Mouse (Mus musculus) embryonic facial prominence, embryonic 10.5 days (tissue): Measurements from ENCODE around the gene Plekha4. TPM values are rescaled to one million over a fixed set of nuclear protein-coding genes. Genes with fewer than 3 reads are reported as not detected.
"Not testable (repeated sequence)": the region's sequence is repeated elsewhere in the genome, so short reads cannot be mapped to it uniquely, and the experiment has no call there.

Source experiments
- DNase-seq: peaks from one replicate; pipeline ENCODE4 v3.0.0-alpha.2; 2017; ENCODE audit warnings: low spot score
- H3K27ac ChIP-seq: fragments of 300-500 bp; sonication (generic); replicated peaks from 2 replicates; pipeline ENCODE4 v1.5.1; 2016; ENCODE audit warnings: mild to moderate bottlenecking
- H3K27me3 ChIP-seq: fragments of 300-500 bp; sonication (generic); replicated peaks from 2 replicates; pipeline ENCODE4 v1.6.1; 2016; ENCODE audit warnings: low read depth, mild to moderate bottlenecking; ENCODE audit not compliant: poor library complexity, severe bottlenecking
- H3K36me3 ChIP-seq: fragments of 300-500 bp; sonication (generic); replicated peaks from 2 replicates; pipeline ENCODE4 v1.6.1; 2016; ENCODE audit warnings: mild to moderate bottlenecking, moderate library complexity
- H3K4me1 ChIP-seq: fragments of 300-500 bp; sonication (generic); 2 replicates; pipeline ENCODE4 v1.6.1; 2016
- H3K4me3 ChIP-seq: fragments of 300-500 bp; sonication (generic); 2 replicates; pipeline ENCODE4 v1.5.1; 2016; ENCODE audit warnings: mild to moderate bottlenecking, moderate library complexity
- H3K9me3 ChIP-seq: fragments of 300-500 bp; sonication (generic); 2 replicates; pipeline ENCODE4 v1.6.1; 2016; ENCODE audit warnings: mild to moderate bottlenecking
- WGBS: fragments of 180-500 bp; shearing (Covaris S2); methylation state at CpG from one replicate; pipeline ENCODE4 v1.1.7; 2016; 5-methylcytosine and 5-hydroxymethylcytosine counted together
- polyA plus RNA-seq: library from polyadenylated mRNA; unstranded; fragments of >200 nt; fragmentation: Nextera tagmentation; extraction: Ambion mirVana; gene quantifications from 2 replicates; pipeline ENCODE4 v1.2.1, GENCODE M21; 2016

Gene Plekha4
- 1.9 and 2.3 TPM in 2 replicates for polyA plus RNA-seq

- under 1% methylated on average over 54 of the region's 54 CpGs for WGBS
- H3K27ac ChIP-seq = peak within 1 kb of the TSS; percentile 95
- H3K9me3 ChIP-seq = no peaks in the 10 kb centered on the region
- H3K4me1 ChIP-seq = peaks cover 53% of the 10 kb centered on the region
- H3K36me3 ChIP-seq = peaks cover 22% of the 10 kb centered on the region
- peak; percentile 95 for DNase-seq
- H3K4me3 ChIP-seq = peak within 1 kb of the TSS; percentile 96
- H3K27me3 ChIP-seq = no peaks in the 10 kb centered on the region
Observed at GRCm38 (mm10) chr7:45525809-45526473, at the start of gene Plekha4, which contains the start of gene Ppp1r15a. Gene Plekha4, plus strand, starts transcription at chr7:45526330. Gene Ppp1r15a, minus strand, starts transcription at chr7:45526268.

- Histone ChIP-seq H3K4me3 (no peak overlapping the region), H3K4me1 (0 out of 2 replicates have a peak, but pooled peaks cover 6% of the 10 kb centered on the region), H3K27me3 (no peaks in the 10 kb centered on the region), H3K27ac (no peak overlapping the region), H3K9me3 (no peaks in the 10 kb centered on the region), H3K36me3 (peaks cover 11% of the 10 kb centered on the region)
- WGBS = 72% methylated on average over 1 of the region's 1 CpGs
- DNase-seq = no peak
Observed at GRCm38 (mm10) chr7:45476453-45476852, 49.7 kb upstream of the Plekha4 start.

GRCm38 (mm10) chr7:45477003-45477402 lies 49.1 kb upstream of the Plekha4 start:
- peak; percentile 55 for DNase-seq
- H3K4me3 ChIP-seq = no peak overlapping the region
- H3K27me3 ChIP-seq = no peaks in the 10 kb centered on the region
- no peak overlapping the region for H3K27ac ChIP-seq
- WGBS = 17% methylated on average over 3 of the region's 3 CpGs
- no peaks in the 10 kb centered on the region for H3K9me3 ChIP-seq
- 0 out of 2 replicates have a peak, but pooled peaks cover 6% of the 10 kb centered on the region for H3K4me1 ChIP-seq
- H3K36me3 ChIP-seq = peaks cover 11% of the 10 kb centered on the region

GRCm38 (mm10) chr7:45478774-45479173 lies 47.4 kb upstream of the Plekha4 start:
- H3K4me3 ChIP-seq = no peak overlapping the region
- no peaks in the 10 kb centered on the region for H3K9me3 ChIP-seq
- DNase-seq = no peak
- no peak overlapping the region for H3K27ac ChIP-seq
- 0 out of 2 replicates have a peak, but pooled peaks cover 6% of the 10 kb centered on the region for H3K4me1 ChIP-seq
- H3K36me3 ChIP-seq = peaks cover 9% of the 10 kb centered on the region
- 94% methylated on average over 7 of the region's 7 CpGs for WGBS
- H3K27me3 ChIP-seq = no peaks in the 10 kb centered on the region

- H3K4me3 ChIP-seq, H3K4me1 ChIP-seq, DNase-seq, H3K27me3 ChIP-seq, H3K9me3 ChIP-seq, H3K27ac ChIP-seq: not testable (repeated sequence)
- WGBS = 72% methylated on average over 4 of the region's 4 CpGs
- peaks cover 11% of the 10 kb centered on the region for H3K36me3 ChIP-seq
Observed at GRCm38 (mm10) chr7:45480310-45480709, 45.8 kb upstream of the Plekha4 start.

- peaks cover 14% of the 10 kb centered on the region for H3K36me3 ChIP-seq
- no peak within 1 kb of the TSS for H3K4me3 ChIP-seq
- H3K4me1 ChIP-seq = no peaks in the 10 kb centered on the region
- WGBS = 52% methylated on average over 15 of the region's 15 CpGs
- DNase-seq = peak; percentile 56
- 0 out of 2 replicates have a peak within 1 kb of the TSS, but pooled peaks have one; percentile 6 for H3K27ac ChIP-seq
- no peaks in the 10 kb centered on the region for H3K27me3 ChIP-seq
- H3K9me3 ChIP-seq = no peaks in the 10 kb centered on the region
Observed at GRCm38 (mm10) chr7:45481374-45481927, 44.7 kb upstream of the Plekha4 start, which contains the start of gene Tulp2. Gene Tulp2, plus strand, starts transcription at chr7:45481877.

GRCm38 (mm10) chr7:45482166-45482565 lies 44.0 kb upstream of the Plekha4 start:
- WGBS = 74% methylated on average over 1 of the region's 1 CpGs
- H3K27ac ChIP-seq = 0 out of 2 replicates have a peak overlapping the region, but pooled peaks have one; percentile 6
- H3K9me3 ChIP-seq = no peaks in the 10 kb centered on the region

GRCm38 (mm10) chr7:45484985-45485384 lies 41.1 kb upstream of the Plekha4 start:
- peaks cover 25% of the 10 kb centered on the region for H3K4me1 ChIP-seq
- 91% methylated on average over 5 of the region's 5 CpGs for WGBS

More at GRCm38 (mm10) chr7:45482166-45482565, 44.0 kb upstream of the Plekha4 start:
- Histone ChIP-seq H3K27me3 (no peaks in the 10 kb centered on the region), H3K36me3 (peaks cover 14% of the 10 kb centered on the region), H3K4me3 (no peak overlapping the region), H3K4me1 (no peaks in the 10 kb centered on the region; the same call in 1 of the 2 replicates)
- no peak for DNase-seq

GRCm38 (mm10) chr7:45486158-45486557 lies 40.0 kb upstream of the Plekha4 start:
- WGBS = 82% methylated on average over 7 of the region's 7 CpGs
- Histone ChIP-seq H3K9me3 (no peaks in the 10 kb centered on the region), H3K27me3 (no peaks in the 10 kb centered on the region), H3K27ac (no peak overlapping the region), H3K4me1 (peaks cover 37% of the 10 kb centered on the region), H3K4me3 (no peak overlapping the region), H3K36me3 (peaks cover 6% of the 10 kb centered on the region; the same call in 1 of the 2 replicates)
- DNase-seq = no peak

More at GRCm38 (mm10) chr7:45484985-45485384, 41.1 kb upstream of the Plekha4 start:
- not testable (repeated sequence) for DNase-seq, H3K27ac ChIP-seq, H3K9me3 ChIP-seq, H3K36me3 ChIP-seq, H3K4me3 ChIP-seq, H3K27me3 ChIP-seq

GRCm38 (mm10) chr7:45486761-45487415 lies 39.2 kb upstream of the Plekha4 start, which contains the start of gene Gm45808:
Gene Gm45808, minus strand, starts transcription at chr7:45486811.
- no peak within 1 kb of the TSS for H3K27ac ChIP-seq

GRCm38 (mm10) chr7:45487861-45488292 lies 38.3 kb upstream of the Plekha4 start:
- Histone ChIP-seq H3K27ac (peak overlapping the region; percentile 90), H3K9me3 (no peaks in the 10 kb centered on the region), H3K4me1 (peaks cover 45% of the 10 kb centered on the region), H3K4me3 (peak overlapping the region; percentile 68), H3K36me3 (peaks cover 18% of the 10 kb centered on the region), H3K27me3 (no peaks in the 10 kb centered on the region)
- 21% methylated on average over 11 of the region's 11 CpGs for WGBS
- DNase-seq = peak; percentile 55

More at GRCm38 (mm10) chr7:45486761-45487415, 39.2 kb upstream of the Plekha4 start, which contains the start of gene Gm45808:
- peaks cover 8% of the 10 kb centered on the region for H3K36me3 ChIP-seq
- peaks cover 44% of the 10 kb centered on the region for H3K4me1 ChIP-seq
- H3K4me3 ChIP-seq = no peak within 1 kb of the TSS; the same call in 1 of the 2 replicates
- H3K27me3 ChIP-seq = no peaks in the 10 kb centered on the region
- WGBS = 85% methylated on average over 12 of the region's 12 CpGs
- no peaks in the 10 kb centered on the region for H3K9me3 ChIP-seq
- DNase-seq = no peak
